Mouse (Mus musculus): ENCODE data around the gene Cacng7.

Cacng7 gene

GRCm38 (mm10) chr7:3345301-3345700 is 12.5 kb downstream of the Cacng7 start:
- no peak for DNase-seq (ENCODE audit: low read depth, low spot score)

DNA sequence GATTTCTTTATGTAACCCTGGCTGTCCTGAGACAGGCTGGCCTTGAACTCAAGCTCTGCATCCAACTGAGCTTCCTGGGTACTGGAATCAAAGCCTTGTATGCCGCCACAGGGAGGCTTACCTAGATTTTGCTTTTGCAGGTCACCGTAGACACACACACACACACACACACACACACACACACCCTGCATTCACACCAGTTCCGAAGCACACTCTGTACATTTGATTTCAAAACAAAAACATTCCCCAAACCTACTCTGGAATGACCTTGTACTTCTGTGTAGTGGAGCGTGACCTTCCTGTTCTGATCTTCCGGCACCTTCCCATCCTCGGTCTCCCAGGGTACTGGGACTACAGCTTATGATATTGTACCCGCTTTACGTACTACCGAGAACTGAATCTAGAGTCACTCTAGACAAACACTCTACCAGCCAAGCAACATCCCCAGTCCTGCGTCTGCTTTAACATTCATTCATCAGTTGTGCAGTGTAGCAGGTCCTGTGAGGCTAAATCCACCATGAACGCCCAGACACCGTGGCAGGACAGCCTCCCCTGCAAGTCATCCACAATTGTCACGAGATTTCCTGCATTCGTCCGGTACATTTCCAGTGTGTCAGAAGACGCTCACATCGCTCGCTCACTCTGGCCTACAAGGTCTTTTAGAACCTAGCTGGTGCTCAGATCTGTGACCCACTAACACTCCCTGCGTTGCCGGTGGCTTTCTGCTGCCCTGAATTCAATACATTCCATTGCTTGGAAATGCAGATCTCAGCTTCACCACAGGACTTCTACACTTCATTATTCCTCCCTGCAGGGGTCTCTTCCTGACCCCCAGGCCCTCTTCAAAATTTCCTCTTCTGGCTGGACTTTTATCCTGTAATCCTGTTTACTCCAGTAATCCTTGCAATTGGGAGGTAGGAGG is 14.9 kb downstream of the Cacng7 start:
- peak; percentile 77 for DNase-seq (ENCODE audit: low read depth, low spot score)

DNA sequence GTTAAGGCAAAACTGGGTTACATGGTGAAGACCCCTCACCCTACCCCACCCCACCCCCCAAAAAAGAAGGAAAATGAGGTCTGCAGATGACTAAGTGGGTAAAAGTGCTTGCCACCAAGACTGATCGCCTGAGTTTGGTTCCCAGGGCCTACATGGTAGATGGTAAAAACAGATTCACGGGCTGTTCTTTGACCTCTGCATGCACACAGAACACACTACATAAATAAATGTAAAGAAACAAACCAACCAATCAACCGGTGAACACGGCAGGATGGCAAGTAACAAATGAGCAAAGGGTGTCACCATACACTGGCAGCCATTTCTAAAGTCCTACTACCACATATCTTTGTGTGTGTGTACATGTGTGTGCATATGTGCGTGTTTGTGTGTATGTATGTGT is 15.6 kb downstream of the Cacng7 start:
- no peak for DNase-seq (ENCODE audit: low read depth, low spot score)

- DNase-seq (ENCODE audit: low read depth, low spot score) = no peak
Observed at GRCm38 (mm10) chr7:3349775-3350174, 17.0 kb downstream of the Cacng7 start.

DNA sequence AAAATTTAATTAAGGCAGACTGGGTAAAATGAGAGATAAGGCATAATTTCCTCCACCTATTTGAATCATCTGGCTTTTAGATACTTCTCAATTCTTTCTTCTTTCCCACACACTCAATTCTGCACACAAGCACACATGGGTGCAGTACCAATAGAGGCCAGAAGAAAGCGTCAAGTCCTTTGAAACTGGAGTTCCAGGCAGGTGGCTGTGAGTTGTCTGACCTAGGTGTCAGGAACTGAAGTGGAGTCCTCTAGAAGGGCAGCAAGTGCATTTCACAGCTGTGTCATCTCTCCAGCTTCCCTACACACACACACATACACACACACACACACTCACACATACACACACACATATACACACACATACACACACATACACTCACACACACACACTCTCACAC is 18.8 kb downstream of the Cacng7 start:
- DNase-seq (ENCODE audit: low read depth, low spot score) = no peak

- no peak for DNase-seq (ENCODE audit: low read depth, low spot score)
Observed at GRCm38 (mm10) chr7:3354850-3355249, 22.1 kb downstream of the Cacng7 start.

DNA sequence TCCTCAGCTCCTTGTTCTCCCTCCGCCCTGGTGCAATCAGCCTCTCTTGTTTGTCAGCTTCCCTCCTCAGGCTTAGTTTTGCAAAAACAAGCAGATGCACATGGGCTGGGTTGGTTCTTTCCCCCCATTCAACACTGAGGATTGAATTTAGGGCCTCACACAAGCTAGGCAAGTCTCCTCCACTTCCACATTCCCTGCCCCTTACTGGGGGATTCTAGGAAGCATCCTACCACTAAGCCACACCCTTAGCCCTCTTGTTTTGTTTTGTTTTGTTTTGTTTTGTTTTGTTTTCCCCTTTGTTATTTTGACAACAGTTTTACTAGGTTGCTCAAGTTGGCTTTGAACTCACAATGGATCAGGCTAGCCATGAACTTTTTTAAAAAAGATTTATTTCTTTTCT is 27.9 kb downstream of the Cacng7 start:
- DNase-seq (ENCODE audit: low read depth, low spot score) = no peak

DNA sequence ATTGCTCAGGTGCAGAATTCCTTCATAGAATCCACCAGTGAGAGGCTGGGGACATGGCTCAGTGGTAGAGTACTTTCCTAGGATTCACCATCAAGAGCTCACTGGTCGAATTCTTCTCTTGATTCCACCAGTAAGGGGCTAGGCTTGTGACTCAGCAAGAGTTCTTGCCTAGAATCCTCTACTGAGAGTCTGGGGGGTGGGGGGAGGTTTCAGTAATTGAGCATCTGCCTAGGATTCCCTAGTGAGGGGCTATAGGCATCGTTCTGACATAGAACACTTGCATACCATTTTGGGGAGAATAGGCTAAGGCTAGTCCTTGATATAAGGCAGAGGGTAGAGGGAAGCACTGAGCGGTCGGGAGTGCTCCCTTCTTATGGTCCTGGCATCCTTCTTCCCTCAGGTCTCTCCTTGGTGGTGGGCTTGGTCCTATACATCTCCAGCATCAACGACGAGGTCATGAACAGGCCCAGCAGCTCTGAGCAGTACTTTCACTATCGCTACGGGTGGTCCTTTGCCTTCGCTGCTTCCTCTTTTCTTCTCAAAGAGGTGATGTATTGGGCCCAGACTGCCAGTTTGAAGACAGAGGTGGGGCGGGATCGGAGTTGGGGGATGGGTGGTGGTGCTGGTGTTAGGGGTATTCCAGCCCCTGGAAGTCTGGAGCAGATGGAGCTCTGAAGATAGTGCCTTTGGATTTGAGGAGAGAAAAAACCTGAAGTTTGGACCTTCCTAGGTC is 33.0 kb downstream of the Cacng7 start:
- no peak for DNase-seq (ENCODE audit: low read depth, low spot score)

DNA sequence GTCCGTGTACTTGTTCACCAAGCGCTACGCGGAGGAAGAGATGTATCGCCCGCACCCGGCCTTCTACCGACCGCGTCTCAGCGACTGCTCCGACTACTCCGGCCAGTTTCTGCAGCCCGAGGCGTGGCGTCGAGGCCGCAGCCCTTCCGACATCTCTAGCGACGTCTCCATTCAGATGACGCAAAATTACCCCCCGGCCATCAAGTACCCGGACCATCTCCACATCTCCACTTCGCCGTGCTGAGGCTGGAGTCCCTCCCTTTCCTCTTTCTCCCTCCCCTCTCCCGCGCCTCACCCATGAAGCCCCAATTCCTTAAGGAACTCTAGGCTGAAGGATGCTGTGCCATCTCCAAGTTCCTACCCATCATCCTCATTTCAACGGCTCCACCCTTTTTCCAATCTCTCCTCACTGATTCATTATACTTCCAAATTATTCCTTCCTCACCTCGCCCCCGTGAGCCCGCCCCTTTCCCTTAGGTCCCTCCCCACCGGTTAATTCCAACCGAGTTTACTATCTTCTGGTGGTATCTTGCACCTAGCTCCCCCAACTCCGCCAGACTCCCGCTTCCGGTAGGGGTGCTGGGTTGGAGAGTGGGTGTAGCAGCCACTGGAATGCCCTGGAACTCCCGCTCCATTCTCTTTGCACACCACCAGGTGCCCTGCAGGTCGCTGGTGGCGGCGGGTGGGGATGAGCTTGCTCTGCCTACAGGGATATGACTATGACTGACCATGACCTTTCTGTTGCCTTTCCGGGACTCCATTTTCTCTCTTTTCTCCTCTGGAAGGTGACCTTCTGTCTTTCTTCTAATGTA is 34.2 kb downstream of the Cacng7 start:
- DNase-seq (ENCODE audit: low read depth, low spot score) = no peak

DNA sequence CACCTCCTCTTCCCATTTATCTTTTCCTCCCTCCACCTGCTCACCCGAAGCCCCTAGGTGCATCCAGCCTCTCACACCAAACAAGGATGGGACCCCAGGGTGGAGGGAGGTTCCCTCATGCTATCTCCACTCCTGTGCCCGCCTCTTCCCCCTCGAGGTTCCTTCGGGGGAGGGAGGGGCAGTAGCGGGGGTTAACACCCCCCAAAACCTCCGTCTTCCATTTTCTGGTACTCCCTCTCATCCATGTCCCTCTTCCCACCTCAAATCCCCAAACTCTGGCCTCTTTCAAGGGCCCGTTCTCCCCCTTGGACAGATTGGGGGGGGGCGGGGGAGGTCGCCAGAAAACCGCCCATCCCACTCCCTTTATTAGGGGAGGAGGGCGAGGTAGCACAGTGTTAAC is 34.8 kb downstream of the Cacng7 start:
- no peak for DNase-seq (ENCODE audit: low read depth, low spot score)

DNA sequence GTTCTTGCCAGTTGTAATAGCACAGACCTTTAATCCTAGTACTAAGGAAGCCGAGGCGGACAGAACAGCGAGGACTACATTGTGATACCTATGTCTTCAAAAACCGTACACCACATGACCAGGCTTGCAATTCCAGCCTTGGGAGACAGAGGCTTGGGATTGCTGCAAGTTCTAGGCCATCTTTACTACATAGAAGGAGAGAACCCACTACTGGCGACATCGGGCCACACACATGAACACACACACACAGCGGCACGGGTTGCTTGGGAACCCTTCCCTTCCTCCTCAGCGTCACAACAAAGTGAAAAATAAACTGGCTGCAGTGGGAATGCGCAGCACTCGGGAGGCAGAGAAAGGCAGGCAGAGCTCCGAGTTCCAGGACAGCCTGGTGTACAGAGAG is 35.6 kb downstream of the Cacng7 start:
- no peak for DNase-seq (ENCODE audit: low read depth, low spot score)

DNA sequence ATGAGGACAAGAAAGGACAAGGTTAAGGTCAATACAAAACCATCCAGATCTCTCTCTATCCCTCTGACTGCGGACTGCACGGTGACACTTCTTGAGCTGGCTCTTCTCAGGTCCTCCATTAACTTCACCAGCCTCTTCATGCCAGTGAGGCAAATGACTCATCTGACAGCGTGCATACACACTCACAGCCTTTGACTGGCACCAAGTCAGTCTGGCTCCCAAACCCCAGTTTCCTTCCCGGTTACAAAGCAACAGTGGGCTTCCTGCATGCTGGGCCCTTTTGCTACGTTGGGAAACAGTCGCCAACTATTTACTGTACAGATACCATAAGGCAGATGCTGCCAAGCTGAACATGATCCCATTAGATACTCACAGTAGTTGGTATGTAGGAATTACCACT is 36.4 kb downstream of the Cacng7 start:
- DNase-seq (ENCODE audit: low read depth, low spot score) = no peak

GRCm38 (mm10) chr7:3370407-3370806 is 37.7 kb downstream of the Cacng7 start:
- no peak for DNase-seq (ENCODE audit: low read depth, low spot score)

DNA sequence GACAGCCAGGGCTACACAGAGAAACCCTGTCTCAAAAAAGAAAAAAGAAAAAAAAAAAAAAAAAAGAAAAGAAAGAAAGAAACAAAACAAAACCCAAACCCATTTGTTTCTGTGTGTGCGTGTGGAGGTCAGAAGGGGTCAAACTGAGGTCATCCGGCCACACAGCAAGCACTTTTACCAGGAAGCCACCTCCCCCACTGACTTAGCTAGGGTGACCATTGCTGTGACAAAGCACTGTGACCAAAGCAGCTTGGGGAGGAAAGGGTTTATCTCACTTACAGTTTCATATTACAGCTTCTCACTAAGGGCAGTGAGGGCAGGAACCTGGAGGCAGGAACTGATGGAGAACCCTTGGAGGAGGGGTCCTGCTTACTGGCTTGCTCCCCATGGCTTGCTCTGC is 39.6 kb downstream of the Cacng7 start:
- no peak for DNase-seq (ENCODE audit: low read depth, low spot score)

DNA sequence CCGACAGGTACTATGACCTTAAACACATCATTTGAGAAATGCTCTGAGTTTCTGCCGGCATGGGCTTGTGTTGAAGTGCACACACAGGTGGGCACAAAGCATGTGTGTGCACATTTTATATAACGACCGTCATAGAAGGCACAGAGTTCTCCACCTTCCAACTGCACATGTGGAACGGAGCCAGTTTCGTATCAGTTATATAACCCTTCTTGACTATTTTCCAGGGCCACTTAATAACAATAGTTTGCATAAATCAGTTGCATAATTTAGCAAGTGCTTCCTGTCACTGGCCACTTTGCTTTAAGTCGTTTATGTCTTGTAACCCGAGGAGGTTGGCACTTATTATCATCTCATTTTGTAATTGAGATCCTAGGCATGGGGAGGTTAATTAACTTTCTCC is 41.0 kb downstream of the Cacng7 start:
- DNase-seq (ENCODE audit: low read depth, low spot score) = no peak

GRCm38 (mm10) chr7:3376831-3377230 is 44.1 kb downstream of the Cacng7 start:
- no peak for DNase-seq (ENCODE audit: low read depth, low spot score)

GRCm38 (mm10) chr7:3382123-3382522 is 49.4 kb downstream of the Cacng7 start:
- DNase-seq (ENCODE audit: low read depth, low spot score) = no peak

DNA sequence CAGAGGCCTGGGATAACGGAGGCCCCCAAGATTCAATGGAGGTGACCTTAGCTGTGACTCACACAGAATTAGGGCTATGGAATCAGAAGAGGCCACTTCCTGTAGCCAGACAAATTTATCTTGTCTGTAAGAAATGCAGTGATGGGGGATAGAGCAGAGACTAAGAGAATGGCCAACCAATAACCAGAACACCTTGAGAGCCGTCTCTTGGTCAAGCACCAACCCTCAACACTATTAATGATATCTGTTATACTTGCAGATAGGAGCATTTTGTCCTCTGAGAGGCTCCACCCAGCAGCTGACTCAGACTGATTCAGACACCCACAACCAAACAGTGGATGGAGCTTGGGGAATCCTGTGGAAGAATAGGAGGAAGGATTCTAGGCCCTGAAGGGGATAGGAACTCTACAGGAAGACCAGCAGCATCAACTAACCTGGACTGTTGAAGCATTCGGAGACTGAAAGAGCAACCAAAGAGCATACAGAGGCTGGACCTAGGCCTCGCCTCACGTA is 52.1 kb downstream of the Cacng7 start:
- DNase-seq (ENCODE audit: low read depth, low spot score) = no peak

DNA sequence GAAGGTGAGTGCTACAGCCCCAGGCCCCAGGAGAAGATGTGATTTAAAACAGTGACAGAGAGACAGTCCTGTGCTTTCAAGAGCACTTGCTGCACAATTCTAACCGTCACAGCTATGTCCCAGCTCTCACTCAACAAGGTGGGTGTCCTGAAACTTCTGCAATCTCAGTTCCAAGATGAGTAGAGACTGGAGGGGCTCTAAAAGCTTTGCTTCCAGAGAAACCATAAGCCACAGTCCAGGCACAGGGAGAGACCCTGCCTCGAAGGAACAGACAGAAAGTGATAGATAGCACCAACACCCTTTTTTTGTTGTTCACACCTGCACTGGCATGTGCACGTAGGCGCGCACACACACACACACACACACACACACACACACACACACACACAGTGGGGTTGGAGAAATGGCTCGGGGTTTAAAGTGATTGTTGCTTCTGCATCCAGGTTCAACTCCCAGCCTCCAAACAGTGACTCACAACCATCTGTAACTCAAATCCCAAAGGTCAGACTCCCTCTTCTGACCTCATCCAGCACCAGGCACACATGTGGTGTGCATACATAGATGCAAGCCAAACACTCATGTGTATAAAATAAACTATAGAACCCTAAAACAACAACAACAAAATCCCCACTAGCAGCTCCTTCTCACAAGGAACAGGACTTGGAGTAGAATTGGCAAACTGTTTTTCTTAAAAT is 53.4 kb downstream of the Cacng7 start:
- no peak for DNase-seq (ENCODE audit: low read depth, low spot score)

- no peak for DNase-seq (ENCODE audit: low read depth, low spot score)
Observed at GRCm38 (mm10) chr7:3387761-3388160, 55.0 kb downstream of the Cacng7 start.

GRCm38 (mm10) chr7:3388885-3389284 is 56.1 kb downstream of the Cacng7 start:
- no peak for DNase-seq (ENCODE audit: low read depth, low spot score)
